Mouse (Mus musculus) heart, embryonic 16.5 days (tissue): ENCODE measurements around the gene Mllt3. TPM values are rescaled to one million over a fixed set of nuclear protein-coding genes. Genes with fewer than 3 reads are reported as not detected.

ENCODE experiments used
- ATAC-seq: fragments of 200-750 bp; cut with Nextera tagmentation; replicated peaks from 2 replicates; pipeline ENCODE4 v1.8.0; 2017; ENCODE audit warnings: moderate number of reproducible peaks; ENCODE audit not compliant: insufficient read depth, low FRiP score; ENCODE audit errors: extremely low read depth
- H3K27ac ChIP-seq: fragments of 300-500 bp; sonication (generic); 2 replicates; pipeline ENCODE4 v1.5.1; 2014; ENCODE audit warnings: mild to moderate bottlenecking, low read length, control low read depth, moderate library complexity
- H3K27me3 ChIP-seq: fragments of 300-500 bp; sonication (generic); 2 replicates; pipeline ENCODE4 v1.6.1; 2014; ENCODE audit warnings: low read length, mixed read lengths; ENCODE audit not compliant: control insufficient read depth, insufficient read depth
- H3K36me3 ChIP-seq: fragments of 300-500 bp; sonication (generic); 2 replicates; pipeline ENCODE4 v1.6.1; 2014; ENCODE audit not compliant: control insufficient read depth, insufficient read depth
- H3K4me1 ChIP-seq: fragments of 300-500 bp; sonication (generic); 2 replicates; pipeline ENCODE4 v1.6.1; 2014; ENCODE audit warnings: low read length, mixed read lengths; ENCODE audit not compliant: control insufficient read depth, insufficient read depth
- H3K4me2 ChIP-seq: fragments of 300-500 bp; sonication (generic); 2 replicates; pipeline ENCODE4 v1.6.1; 2014; ENCODE audit warnings: low read depth, mild to moderate bottlenecking, control low read depth, low read length
- H3K4me3 ChIP-seq: fragments of 300-500 bp; sonication (generic); 2 replicates; pipeline ENCODE4 v1.5.1; 2014; ENCODE audit warnings: mild to moderate bottlenecking, control low read depth, low read length
- H3K9ac ChIP-seq: fragments of 300-500 bp; sonication (generic); 2 replicates; pipeline ENCODE4 v1.6.1; 2014; ENCODE audit warnings: low read length, control low read depth
- H3K9me3 ChIP-seq: fragments of 300-500 bp; sonication (generic); replicated peaks from 2 replicates; pipeline ENCODE4 v1.6.1; 2016; ENCODE audit warnings: low read length; ENCODE audit not compliant: control insufficient read depth
- WGBS: fragments of 180-500 bp; shearing (Covaris S2); extraction: QIAGEN DNeasy Blood & Tissue Kit; methylation state at CpG from one replicate; pipeline ENCODE4 v1.1.7; 2014; 5-methylcytosine and 5-hydroxymethylcytosine counted together
- polyA plus RNA-seq: library from polyadenylated mRNA; unstranded; fragments of >200 nt; fragmentation: Nextera tagmentation; extraction: Ambion mirVana; gene quantifications from 2 replicates; pipeline ENCODE4 v1.2.1, GENCODE M21; 2015

The Mllt3 gene
- polyA plus RNA-seq, 1 experiment from 2014 or later = 23.2 TPM

- no peaks in the 10 kb centered on the region for H3K9me3 ChIP-seq
- H3K27me3 ChIP-seq = no peaks in the 10 kb centered on the region
- no peak for ATAC-seq
- no peak overlapping the region for H3K9ac ChIP-seq
- H3K4me3 ChIP-seq = no peak overlapping the region
- no peak overlapping the region for H3K27ac ChIP-seq
- peaks cover 5% of the 10 kb centered on the region; the same call in 1 of the 2 replicates for H3K4me1 ChIP-seq
- H3K36me3 ChIP-seq = no peaks in the 10 kb centered on the region
- no peak overlapping the region for H3K4me2 ChIP-seq
- 55% methylated on average over 3 of the region's 3 CpGs for WGBS
These were observed 212.3 kb downstream of the Mllt3 start for GRCm38 (mm10) chr4:87820911-87821310.

- ATAC-seq = no peak
- Histone ChIP-seq H3K9ac (no peak overlapping the region), H3K4me2 (no peak overlapping the region), H3K27ac (no peak overlapping the region), H3K27me3 (no peaks in the 10 kb centered on the region), H3K4me1 (peaks cover 5% of the 10 kb centered on the region; the same call in 1 of the 2 replicates), H3K4me3 (no peak overlapping the region), H3K36me3 (no peaks in the 10 kb centered on the region), H3K9me3 (no peaks in the 10 kb centered on the region)
- 75% methylated on average over 9 of the region's 9 CpGs for WGBS
These were observed 214.0 kb downstream of the Mllt3 start for GRCm38 (mm10) chr4:87819182-87819581.

- H3K4me3 ChIP-seq = no peak overlapping the region
- no peaks in the 10 kb centered on the region for H3K27me3 ChIP-seq
- H3K36me3 ChIP-seq = no peaks in the 10 kb centered on the region
- no peak overlapping the region for H3K27ac ChIP-seq
- 91% methylated on average over 1 of the region's 1 CpGs for WGBS
- ATAC-seq = no peak
- H3K9ac ChIP-seq = no peak overlapping the region
- peaks cover 1% of the 10 kb centered on the region; the same call in 1 of the 2 replicates for H3K4me1 ChIP-seq
- H3K4me2 ChIP-seq = no peak overlapping the region
- no peaks in the 10 kb centered on the region for H3K9me3 ChIP-seq
These were observed 214.9 kb downstream of the Mllt3 start for GRCm38 (mm10) chr4:87818276-87818675.

- Histone ChIP-seq H3K27ac (no peak overlapping the region), H3K9me3 (no peaks in the 10 kb centered on the region), H3K4me1 (peaks cover 6% of the 10 kb centered on the region; the same call in 1 of the 2 replicates), H3K36me3 (no peaks in the 10 kb centered on the region), H3K4me2 (no peak overlapping the region), H3K9ac (no peak overlapping the region), H3K27me3 (no peaks in the 10 kb centered on the region), H3K4me3 (no peak overlapping the region)
- WGBS = 80% methylated on average over 7 of the region's 7 CpGs
- ATAC-seq = no peak
These were observed 217.6 kb downstream of the Mllt3 start for GRCm38 (mm10) chr4:87815465-87816108.

- Histone ChIP-seq H3K36me3 (no peaks in the 10 kb centered on the region), H3K27ac (no peak overlapping the region), H3K4me2 (no peak overlapping the region), H3K9ac (no peak overlapping the region), H3K4me1 (peaks cover 10% of the 10 kb centered on the region; the same call in 1 of the 2 replicates), H3K27me3 (no peaks in the 10 kb centered on the region), H3K9me3 (no peaks in the 10 kb centered on the region), H3K4me3 (no peak overlapping the region)
- no peak for ATAC-seq
- WGBS = 79% methylated on average over 2 of the region's 2 CpGs
These were observed 221.3 kb downstream of the Mllt3 start for GRCm38 (mm10) chr4:87811899-87812298.

- Histone ChIP-seq H3K27me3 (no peaks in the 10 kb centered on the region), H3K27ac (peak overlapping the region; percentile 75), H3K9me3 (no peaks in the 10 kb centered on the region), H3K4me3 (no peak overlapping the region), H3K4me1 (peaks cover 28% of the 10 kb centered on the region), H3K9ac (peak overlapping the region; percentile 38; the same call in 1 of the 2 replicates), H3K36me3 (no peaks in the 10 kb centered on the region), H3K4me2 (peak overlapping the region; percentile 53)
- WGBS = 11% methylated on average over 6 of the region's 6 CpGs
- ATAC-seq = no peak; the same call in 1 of the 2 replicates
These were observed 226.8 kb downstream of the Mllt3 start for GRCm38 (mm10) chr4:87806196-87806987.

GRCm38 (mm10) chr4:87804576-87804975 lies 228.6 kb downstream of the Mllt3 start:
- H3K9me3 ChIP-seq = no peaks in the 10 kb centered on the region
- H3K9ac ChIP-seq = no peak overlapping the region
- H3K27me3 ChIP-seq = no peaks in the 10 kb centered on the region
- WGBS = 43% methylated on average over 3 of the region's 3 CpGs
- H3K4me3 ChIP-seq = no peak overlapping the region
- peak overlapping the region; percentile 42; the same call in 1 of the 2 replicates for H3K27ac ChIP-seq
- peaks cover 18% of the 10 kb centered on the region for H3K4me1 ChIP-seq
- H3K36me3 ChIP-seq = no peaks in the 10 kb centered on the region
- H3K4me2 ChIP-seq = no peak overlapping the region
- ATAC-seq = no peak

GRCm38 (mm10) chr4:87803313-87803712 lies 229.9 kb downstream of the Mllt3 start:
- Histone ChIP-seq H3K36me3 (no peaks in the 10 kb centered on the region), H3K27ac (no peak overlapping the region), H3K27me3 (no peaks in the 10 kb centered on the region), H3K4me2 (no peak overlapping the region), H3K4me3 (no peak overlapping the region), H3K9ac (no peak overlapping the region), H3K4me1 (peaks cover 18% of the 10 kb centered on the region), H3K9me3 (no peaks in the 10 kb centered on the region)
- ATAC-seq = no peak
- WGBS = 48% methylated on average over 3 of the region's 3 CpGs

- H3K9me3 ChIP-seq = no peaks in the 10 kb centered on the region
- H3K27ac ChIP-seq = no peak overlapping the region
- no peak overlapping the region for H3K9ac ChIP-seq
- no peaks in the 10 kb centered on the region for H3K27me3 ChIP-seq
- H3K4me1 ChIP-seq = peaks cover 18% of the 10 kb centered on the region
- ATAC-seq = no peak
- H3K4me2 ChIP-seq = no peak overlapping the region
- no peak overlapping the region for H3K4me3 ChIP-seq
- WGBS = 82% methylated on average over 4 of the region's 4 CpGs
- no peaks in the 10 kb centered on the region for H3K36me3 ChIP-seq
These were observed 231.0 kb downstream of the Mllt3 start for GRCm38 (mm10) chr4:87802140-87802539.
